13 mouse cellular contexts compared by ENCODE assay signal in genomic region chr3:69548704-69549455, GRCm38 (mm10). TPM values are rescaled to one million over a fixed set of nuclear protein-coding genes. Genes with fewer than 3 reads are reported as not detected.
DNase-seq lines count a peak whose midpoint lies in the region; ATAC-seq lines count a peak whose summit lies in the region.
"Had no signal": no experiment of that assay in that cellular context is flagged by ENCODE, and none has a peak within 500 bp of the region (broad histone marks: within the 10 kb centered on the region; RNA-seq: fewer than 3 reads in every experiment).

No protein-coding gene starts in this region.

- no peaks in the 10 kb centered on the region for H3K36me3 ChIP-seq in heart, embryonic 16.5 days (ENCODE audit: control insufficient read depth, insufficient read depth)
- peaks cover 6% of the 10 kb centered on the region; the same call in 1 of the 2 replicates for H3K36me3 ChIP-seq in midbrain, embryonic 14.5 days (ENCODE audit: control insufficient read depth, insufficient read depth, low read length)
- H3K36me3 ChIP-seq in midbrain, embryonic 16.5 days (ENCODE audit: control insufficient read depth, insufficient read depth, low read length) = peaks cover 4% of the 10 kb centered on the region
- no peaks in the 10 kb centered on the region for H3K36me3 ChIP-seq in embryonic facial prominence, embryonic 15.5 days

- no peak overlapping the region for H3K9ac ChIP-seq in heart, embryonic 16.5 days (ENCODE audit: low read length)
- no peak overlapping the region for H3K9ac ChIP-seq in midbrain, embryonic 14.5 days (replicated peaks; ENCODE audit: low read length)
- no peak overlapping the region for H3K9ac ChIP-seq in midbrain, embryonic 16.5 days (ENCODE audit: low read depth, low read length)
- no peak overlapping the region for H3K9ac ChIP-seq in embryonic facial prominence, embryonic 15.5 days
- H3K9ac ChIP-seq: forebrain, embryonic 13.5 days; liver, embryonic 12.5 days; neural tube, embryonic 13.5 days had no signal

- H3K27ac ChIP-seq in heart, embryonic 16.5 days (ENCODE audit: low read length) = no peak overlapping the region
- H3K27ac ChIP-seq in midbrain, embryonic 14.5 days (replicated peaks; ENCODE audit: low read depth, low read length) = 0 out of 2 replicates have a peak overlapping the region, but pooled peaks have one; percentile 32
- no peak overlapping the region for H3K27ac ChIP-seq in midbrain, embryonic 16.5 days (ENCODE audit: low read length)
- no peak overlapping the region for H3K27ac ChIP-seq in embryonic facial prominence, embryonic 15.5 days (replicated peaks)
- H3K27ac ChIP-seq: forebrain, embryonic 13.5 days; liver, embryonic 12.5 days; neural tube, embryonic 13.5 days had no signal

- H3K4me2 ChIP-seq in heart, embryonic 16.5 days (ENCODE audit: low read depth, low read length) = peak overlapping the region; percentile 51
- H3K4me2 ChIP-seq in midbrain, embryonic 14.5 days (ENCODE audit: low read length) = no peak overlapping the region
- H3K4me2 ChIP-seq in midbrain, embryonic 16.5 days (ENCODE audit: low read length) = no peak overlapping the region
- no peak overlapping the region for H3K4me2 ChIP-seq in embryonic facial prominence, embryonic 15.5 days (replicated peaks)
- H3K4me2 ChIP-seq: forebrain, embryonic 13.5 days; liver, embryonic 12.5 days; neural tube, embryonic 13.5 days had no signal

- H3K4me1 ChIP-seq in heart, embryonic 16.5 days (ENCODE audit: control insufficient read depth, insufficient read depth, low read length) = peaks cover 9% of the 10 kb centered on the region
- H3K4me1 ChIP-seq in midbrain, embryonic 14.5 days (ENCODE audit: control insufficient read depth, insufficient read depth, low read length) = 0 out of 2 replicates have a peak, but pooled peaks cover 4% of the 10 kb centered on the region
- peaks cover 8% of the 10 kb centered on the region for H3K4me1 ChIP-seq in midbrain, embryonic 16.5 days (ENCODE audit: control insufficient read depth, insufficient read depth, low read length)
- H3K4me1 ChIP-seq in embryonic facial prominence, embryonic 15.5 days = peaks cover 3% of the 10 kb centered on the region; the same call in 1 of the 2 replicates
- H3K4me1 ChIP-seq: liver, embryonic 12.5 days; megakaryocyte, embryonic 14.5 days had no signal

- ATAC-seq in heart, embryonic 16.5 days (replicated peaks; ENCODE audit: extremely low read depth, insufficient read depth, low FRiP score) = peak; percentile 70
- no peak for ATAC-seq in midbrain, embryonic 14.5 days (ENCODE audit: low FRiP score, low TSS enrichment)
- no peak for ATAC-seq in midbrain, embryonic 16.5 days
- ATAC-seq in embryonic facial prominence, embryonic 15.5 days (ENCODE audit: insufficient number of reproducible peaks, low FRiP score, low TSS enrichment, low read depth) = 0 out of 2 replicates have a peak, but pooled peaks have one; percentile 22
- ATAC-seq: forebrain, embryonic 13.5 days; liver, embryonic 12.5 days had no signal

- H3K4me3 ChIP-seq in heart, embryonic 16.5 days (ENCODE audit: low read length) = 0 out of 2 replicates have a peak overlapping the region, but pooled peaks have one; percentile 3
- no peak overlapping the region for H3K4me3 ChIP-seq in midbrain, embryonic 14.5 days (replicated peaks; ENCODE audit: low read depth, low read length)
- H3K4me3 ChIP-seq in midbrain, embryonic 16.5 days (ENCODE audit: low read depth, low read length) = no peak overlapping the region
- no peak overlapping the region for H3K4me3 ChIP-seq in embryonic facial prominence, embryonic 15.5 days (replicated peaks)
- H3K4me3 ChIP-seq: forebrain, embryonic 13.5 days; liver, embryonic 12.5 days; megakaryocyte, embryonic 14.5 days; neural tube, embryonic 13.5 days had no signal

- no peaks in the 10 kb centered on the region for H3K9me3 ChIP-seq in heart, embryonic 16.5 days (replicated peaks; ENCODE audit: control insufficient read depth, low read length)
- H3K9me3 ChIP-seq in midbrain, embryonic 14.5 days (ENCODE audit: control insufficient read depth, low read length) = peaks cover 3% of the 10 kb centered on the region; the same call in 1 of the 2 replicates
- no peaks in the 10 kb centered on the region for H3K9me3 ChIP-seq in midbrain, embryonic 16.5 days (replicated peaks; ENCODE audit: control insufficient read depth, low read length, poor library complexity, severe bottlenecking)
- no peaks in the 10 kb centered on the region for H3K9me3 ChIP-seq in embryonic facial prominence, embryonic 15.5 days (replicated peaks)
- H3K9me3 ChIP-seq: forebrain, embryonic 13.5 days; liver, embryonic 12.5 days; neural tube, embryonic 13.5 days had no signal

- no peaks in the 10 kb centered on the region for H3K27me3 ChIP-seq in heart, embryonic 16.5 days (ENCODE audit: control insufficient read depth, insufficient read depth, low read length)
- H3K27me3 ChIP-seq in midbrain, embryonic 14.5 days (ENCODE audit: control insufficient read depth, insufficient read depth, low read length) = no peaks in the 10 kb centered on the region
- no peaks in the 10 kb centered on the region for H3K27me3 ChIP-seq in midbrain, embryonic 16.5 days (ENCODE audit: control insufficient read depth, insufficient read depth, low read depth, low read length)
- no peaks in the 10 kb centered on the region for H3K27me3 ChIP-seq in embryonic facial prominence, embryonic 15.5 days
- H3K27me3 ChIP-seq: forebrain, embryonic 13.5 days; liver, embryonic 12.5 days; megakaryocyte, embryonic 14.5 days; neural tube, embryonic 13.5 days had no signal

- WGBS in heart, embryonic 16.5 days = 47% methylated on average over 22 of the region's 22 CpGs
- 74% methylated on average over 22 of the region's 22 CpGs for WGBS in midbrain, embryonic 14.5 days
- 80% methylated on average over 22 of the region's 22 CpGs for WGBS in midbrain, embryonic 16.5 days
- 62% methylated on average over 22 of the region's 22 CpGs for WGBS in embryonic facial prominence, embryonic 15.5 days

- no peak for DNase-seq in heart, adult 9 months (ENCODE audit: low spot score in 2 of 2)
- no peak for DNase-seq in midbrain, embryonic 14.5 days
- no peak for DNase-seq in urinary bladder, postnatal 36 days (ENCODE audit: low spot score in 2 of 2)
- no peak for DNase-seq in thymus, postnatal 14 days
- DNase-seq: kidney, postnatal 36 days; thymus, postnatal 4 days had no signal

RNA-seq across cellular contexts. Expression of gene B3galnt1, which starts 49.9 kb away (rescaled TPM):
- 16.8 and 19.5 TPM in 2 replicates for polyA plus RNA-seq in heart, embryonic 16.5 days (2015; fragmentation: Nextera tagmentation; extraction: Ambion mirVana)
- polyA plus RNA-seq in midbrain, embryonic 14.5 days (2014; fragmentation: Nextera tagmentation; extraction: Ambion mirVana) = 93.0 and 94.6 TPM in 2 replicates
- polyA plus RNA-seq in midbrain, embryonic 16.5 days (2015; fragmentation: Nextera tagmentation; extraction: Ambion mirVana) = 115 and 118 TPM in 2 replicates
- 35.5 and 36.7 TPM in 2 replicates for polyA plus RNA-seq in embryonic facial prominence, embryonic 15.5 days (2015; fragmentation: Nextera tagmentation; extraction: Ambion mirVana)

Comparison
In these comparisons a context has a peak if more than half of its experiments do, and no peak if none do; other contexts are left out.
1. ATAC-seq: peak in heart, embryonic 16.5 days (single experiment) and embryonic facial prominence, embryonic 15.5 days (single experiment); none in midbrain, embryonic 14.5 days (single experiment) and midbrain, embryonic 16.5 days (single experiment).